Mouse (Mus musculus) limb, embryonic 14.5 days (tissue): ENCODE measurements at regions not wholly inside any gene's neighbourhood (a gene's known extent, or its start where the extent isn't known, plus 50 kb on each side); places are given as distances from the start of the nearest gene placed in this dataset.

Source experiments
- ATAC-seq: fragments of 200-750 bp; cut with Nextera tagmentation; 2 replicates; pipeline ENCODE4 v1.8.0; 2017; ENCODE audit warnings: low read depth, moderate number of reproducible peaks, moderate TSS enrichment; ENCODE audit not compliant: low FRiP score
- DNase-seq: peaks from one replicate; pipeline ENCODE4 v3.0.0-alpha.2; 2015; ENCODE audit warnings: low spot score
- H3K27ac ChIP-seq: fragments of 300-500 bp; sonication (generic); replicated peaks from 2 replicates; pipeline ENCODE4 v1.5.1; 2014; ENCODE audit warnings: low read depth, mild to moderate bottlenecking, low read length, moderate library complexity, mixed read lengths
- H3K27me3 ChIP-seq: fragments of 300-500 bp; sonication (generic); 2 replicates; pipeline ENCODE4 v1.6.1; 2014; ENCODE audit warnings: low read length, mixed read lengths; ENCODE audit not compliant: control insufficient read depth, insufficient read depth
- H3K36me3 ChIP-seq: fragments of 300-500 bp; sonication (generic); 2 replicates; pipeline ENCODE4 v1.6.1; 2014; ENCODE audit warnings: mild to moderate bottlenecking, low read length, moderate library complexity, mixed read lengths; ENCODE audit not compliant: control insufficient read depth, insufficient read depth
- H3K4me1 ChIP-seq: fragments of 300-500 bp; sonication (generic); 2 replicates; pipeline ENCODE4 v1.6.1; 2014; ENCODE audit warnings: antibody characterized with exemption, low read length, mixed read lengths; ENCODE audit not compliant: control insufficient read depth, insufficient read depth
- H3K4me2 ChIP-seq: fragments of 300-500 bp; sonication (generic); replicated peaks from 2 replicates; pipeline ENCODE4 v1.6.1; 2014; ENCODE audit warnings: low read depth, mild to moderate bottlenecking, low read length, moderate library complexity; ENCODE audit not compliant: severe bottlenecking
- H3K4me3 ChIP-seq: fragments of 300-500 bp; sonication (generic); replicated peaks from 2 replicates; pipeline ENCODE4 v1.5.1; 2014; ENCODE audit warnings: low read length
- H3K9ac ChIP-seq: fragments of 300-500 bp; sonication (generic); 2 replicates; pipeline ENCODE4 v1.6.1; 2014; ENCODE audit warnings: mild to moderate bottlenecking, low read depth, low read length, moderate library complexity; ENCODE audit not compliant: severe bottlenecking
- H3K9me3 ChIP-seq: fragments of 300-500 bp; sonication (generic); 2 replicates; pipeline ENCODE4 v1.6.1; 2016; ENCODE audit warnings: low read length; ENCODE audit not compliant: control insufficient read depth
- POLR2A ChIP-seq: fragments of 200-500 bp; IDR thresholded peaks from 2 replicates; pipeline ENCODE4 v1.8.0; 2012; ENCODE audit warnings: inconsistent platforms, mild to moderate bottlenecking, moderate library complexity, borderline replicate concordance; ENCODE audit not compliant: insufficient read depth, insufficient read length; ENCODE audit errors: extremely low read depth
- WGBS: fragments of 180-500 bp; shearing (Covaris S2); extraction: QIAGEN DNeasy Blood & Tissue Kit; methylation state at CpG from one replicate; pipeline ENCODE4 v1.1.7; 2014; 5-methylcytosine and 5-hydroxymethylcytosine counted together

DNA sequence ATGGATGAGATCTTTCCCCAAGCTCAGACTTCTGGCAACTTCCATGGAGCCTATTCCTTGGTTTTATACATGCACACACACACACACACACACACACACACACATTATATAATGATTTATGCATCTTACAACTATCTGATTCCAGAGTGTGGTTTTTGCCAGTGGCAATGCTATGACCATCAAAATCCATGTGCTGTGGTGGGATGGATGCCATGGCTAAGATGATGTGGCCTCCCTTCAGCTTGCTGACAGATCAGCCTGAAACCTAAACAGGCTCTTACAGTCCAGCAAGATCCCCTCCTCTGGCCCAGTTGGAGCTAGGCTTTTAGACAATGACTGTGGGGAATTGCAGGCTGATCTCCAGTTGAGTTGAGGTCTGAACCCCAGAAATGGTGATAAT is 187.1 kb downstream of the Xxylt1 start:
- TF ChIP-seq POLR2A: no peak
- H3K9me3 ChIP-seq: no peaks in the 10 kb centered on the region
- no peak overlapping the region for H3K4me3 ChIP-seq
- no peak overlapping the region for H3K27ac ChIP-seq
- no peak overlapping the region for H3K9ac ChIP-seq
- H3K4me1 ChIP-seq: no peaks in the 10 kb centered on the region
- H3K27me3 ChIP-seq: no peaks in the 10 kb centered on the region
- H3K36me3 ChIP-seq: no peaks in the 10 kb centered on the region
- ATAC-seq (no peak), DNase-seq (no peak)
- no peak overlapping the region for H3K4me2 ChIP-seq

DNA sequence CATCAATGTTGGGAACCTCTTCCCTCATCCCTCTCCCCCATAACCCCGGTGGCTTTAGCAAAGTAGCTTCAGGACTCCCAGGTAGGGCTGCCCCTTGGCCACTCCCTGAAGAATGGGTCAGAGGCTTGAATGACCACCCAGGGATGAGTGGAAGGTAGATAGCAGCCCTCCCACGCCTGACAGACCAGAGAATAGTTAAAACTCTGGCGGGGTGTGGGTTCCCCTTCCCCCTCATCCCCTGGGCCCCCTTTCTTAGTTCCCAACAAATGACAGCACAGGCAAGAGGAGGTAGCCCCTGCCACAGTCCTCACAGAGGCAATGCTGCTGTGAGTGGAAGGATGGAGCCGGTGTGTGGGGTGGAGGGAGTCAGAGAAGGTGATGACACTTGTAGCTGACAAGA is 186.2 kb downstream of the Xxylt1 start:
- H3K4me1 ChIP-seq: no peaks in the 10 kb centered on the region
- no peak for TF ChIP-seq POLR2A
- H3K4me3 ChIP-seq: no peak overlapping the region
- no peaks in the 10 kb centered on the region for H3K36me3 ChIP-seq
- WGBS: 95% methylated on average over 4 of the region's 4 CpGs
- no peaks in the 10 kb centered on the region for H3K27me3 ChIP-seq
- no peak overlapping the region for H3K27ac ChIP-seq
- no peak for ATAC-seq
- no peaks in the 10 kb centered on the region for H3K9me3 ChIP-seq
- no peak overlapping the region for H3K4me2 ChIP-seq
- no peak overlapping the region for H3K9ac ChIP-seq
- DNase-seq: no peak

DNA sequence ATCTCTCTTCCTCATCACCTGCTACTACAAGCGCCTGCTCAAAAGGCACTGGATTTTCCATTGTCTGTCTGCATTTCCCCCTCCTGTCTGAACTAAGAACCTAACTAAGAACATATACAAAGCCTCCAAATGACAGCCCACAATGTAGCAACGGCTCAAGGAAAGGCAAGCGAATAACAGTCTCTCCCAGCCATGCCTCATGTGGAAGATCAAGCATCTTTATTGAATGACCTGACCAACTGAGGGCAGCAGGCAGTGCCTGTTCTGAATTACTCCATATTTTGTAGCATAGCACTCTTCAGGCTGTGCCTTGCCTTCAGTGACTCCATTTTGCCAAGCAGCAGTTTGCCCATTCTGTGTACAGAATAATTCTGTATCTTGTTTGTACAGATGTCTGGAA is 183.9 kb downstream of the Xxylt1 start:
- H3K4me2 ChIP-seq: no peak overlapping the region
- no peaks in the 10 kb centered on the region for H3K9me3 ChIP-seq
- H3K9ac ChIP-seq: no peak overlapping the region
- WGBS: 88% methylated on average over 3 of the region's 3 CpGs
- no peak overlapping the region for H3K4me3 ChIP-seq
- H3K27ac ChIP-seq: no peak overlapping the region
- no peaks in the 10 kb centered on the region for H3K27me3 ChIP-seq
- H3K36me3 ChIP-seq: no peaks in the 10 kb centered on the region
- ATAC-seq (no peak), DNase-seq (no peak)
- no peaks in the 10 kb centered on the region for H3K4me1 ChIP-seq
- TF ChIP-seq POLR2A: no peak

DNA sequence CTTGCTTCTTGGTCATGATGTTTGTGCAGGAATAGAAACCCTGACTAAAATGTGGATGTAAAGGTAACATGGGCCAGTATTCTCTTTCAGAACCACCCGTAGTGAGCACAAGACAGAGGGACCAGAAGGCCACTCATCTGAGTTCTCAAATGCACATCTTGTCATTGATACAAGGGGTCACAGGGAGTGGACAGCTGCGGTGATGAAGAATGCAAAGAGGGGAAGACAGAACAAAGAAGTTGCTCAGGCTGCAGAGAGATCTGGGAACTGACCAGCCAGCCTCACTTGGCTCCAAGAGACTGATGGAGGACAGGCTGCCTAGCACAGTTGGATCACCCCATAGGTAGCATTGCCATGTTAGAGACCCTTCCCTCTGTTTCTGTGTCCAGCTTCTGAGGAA is 181.1 kb downstream of the Xxylt1 start:
- no peak overlapping the region for H3K27ac ChIP-seq
- H3K9ac ChIP-seq: no peak overlapping the region
- H3K27me3 ChIP-seq: no peaks in the 10 kb centered on the region
- ATAC-seq (no peak), DNase-seq (no peak)
- no peaks in the 10 kb centered on the region for H3K4me1 ChIP-seq
- peaks cover 14% of the 10 kb centered on the region; the same call in 1 of the 2 replicates for H3K9me3 ChIP-seq
- no peak overlapping the region for H3K4me2 ChIP-seq
- H3K36me3 ChIP-seq: no peaks in the 10 kb centered on the region
- TF ChIP-seq POLR2A: no peak
- no peak overlapping the region for H3K4me3 ChIP-seq
- whole genome bisulfite sequencing: 92% methylated on average over 2 of the region's 2 CpGs

DNA sequence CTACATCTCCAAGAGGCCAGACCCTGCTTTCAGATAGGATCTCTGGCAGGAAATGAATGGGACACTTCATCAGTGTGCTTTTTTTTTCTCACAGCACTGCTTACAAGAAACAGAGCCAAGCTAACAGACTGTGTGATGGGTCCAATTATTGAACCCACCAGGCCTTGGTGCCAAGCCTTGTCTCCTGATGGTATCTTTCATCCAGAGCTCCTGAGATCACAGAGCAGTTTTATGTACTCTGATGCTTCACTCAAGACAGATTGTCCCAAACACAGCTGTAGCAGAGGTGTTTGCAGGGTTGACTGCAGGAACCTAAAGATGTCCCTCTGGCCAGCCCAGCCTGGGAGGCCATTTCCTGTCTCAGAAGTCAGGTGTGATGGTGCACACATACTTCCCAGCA is 179.9 kb downstream of the Xxylt1 start:
- H3K9ac ChIP-seq: no peak overlapping the region
- no peak overlapping the region for H3K4me2 ChIP-seq
- no peaks in the 10 kb centered on the region for H3K4me1 ChIP-seq
- no peak for DNase-seq
- peaks cover 14% of the 10 kb centered on the region; the same call in 1 of the 2 replicates for H3K9me3 ChIP-seq
- H3K4me3 ChIP-seq: no peak overlapping the region
- no peak for ATAC-seq
- no peaks in the 10 kb centered on the region for H3K36me3 ChIP-seq
- no peaks in the 10 kb centered on the region for H3K27me3 ChIP-seq
- H3K27ac ChIP-seq: no peak overlapping the region
- TF ChIP-seq POLR2A: no peak
